Comparison of ENCODE assay signal across 14 mouse cellular contexts in the genomic region with DNA sequence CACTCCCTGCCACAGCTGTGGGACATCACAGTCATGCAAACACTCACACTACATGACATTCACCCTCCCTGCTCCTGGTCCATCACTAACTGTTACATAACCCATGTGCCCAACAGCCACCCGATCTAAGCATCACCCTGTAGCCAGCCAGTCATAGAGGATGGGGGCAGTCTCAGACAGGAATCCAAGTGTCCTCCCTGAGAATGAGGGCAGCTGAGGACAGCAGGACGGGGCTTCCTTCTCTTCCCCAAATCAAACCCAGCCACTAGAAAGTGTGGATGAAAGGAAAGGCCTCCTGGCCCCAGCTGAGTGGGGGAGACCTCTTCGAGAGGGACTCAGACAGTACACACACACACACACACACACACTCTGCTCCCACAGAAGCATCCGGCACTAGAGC. TPM values are rescaled to one million over a fixed set of nuclear protein-coding genes. Genes with fewer than 3 reads are reported as not detected.
DNase-seq lines count a peak whose midpoint lies in the region; ATAC-seq lines count a peak whose summit lies in the region.
"Had no signal": no experiment of that assay in that cellular context is flagged by ENCODE, and none has a peak within 500 bp of the region (broad histone marks: within the 10 kb centered on the region; RNA-seq: fewer than 3 reads in every experiment).

No protein-coding gene starts in this region.

- H3K4me3 ChIP-seq in heart, embryonic 10.5 days = no peak overlapping the region
- no peak overlapping the region for H3K4me3 ChIP-seq in kidney, embryonic 15.5 days (replicated peaks)
- H3K4me3 ChIP-seq in heart, embryonic 15.5 days = no peak overlapping the region
- H3K4me3 ChIP-seq: erythroblast, embryonic 14.5 days had no signal

- H3K36me3 ChIP-seq in heart, embryonic 10.5 days = peaks cover 28% of the 10 kb centered on the region
- peaks cover 6% of the 10 kb centered on the region; the same call in 1 of the 2 replicates for H3K36me3 ChIP-seq in kidney, embryonic 15.5 days
- H3K36me3 ChIP-seq in heart, embryonic 15.5 days = 0 out of 2 replicates have a peak, but pooled peaks cover 8% of the 10 kb centered on the region

- H3K9ac ChIP-seq in kidney, embryonic 15.5 days = no peak overlapping the region
- H3K9ac ChIP-seq in heart, embryonic 15.5 days = 0 out of 2 replicates have a peak overlapping the region, but pooled peaks have one; percentile 2

- peak overlapping the region; percentile 38 for H3K27ac ChIP-seq in heart, embryonic 10.5 days
- H3K27ac ChIP-seq in kidney, embryonic 15.5 days = no peak overlapping the region
- no peak overlapping the region for H3K27ac ChIP-seq in heart, embryonic 15.5 days

- H3K4me2 ChIP-seq in kidney, embryonic 15.5 days = peak overlapping the region; percentile 26
- peak overlapping the region; percentile 28 for H3K4me2 ChIP-seq in heart, embryonic 15.5 days
- H3K4me2 ChIP-seq: liver, embryonic 11.5 days had no signal

- H3K27me3 ChIP-seq in heart, embryonic 10.5 days (ENCODE audit: insufficient read depth, poor library complexity, severe bottlenecking) = no peaks in the 10 kb centered on the region
- no peaks in the 10 kb centered on the region for H3K27me3 ChIP-seq in kidney, embryonic 15.5 days
- H3K27me3 ChIP-seq in heart, embryonic 15.5 days = no peaks in the 10 kb centered on the region

- no peak for DNase-seq in heart, embryonic 10.5 days (ENCODE audit: low spot score)
- no peak for DNase-seq in heart, postnatal 10 days
- no peak for DNase-seq in kidney, adult 9 months
- DNase-seq in lung, postnatal 14 days = peak; percentile 46
- DNase-seq in ovary, adult 18-20 months (ENCODE audit: low spot score) = no peak
- DNase-seq in thymus, postnatal 14 days = no peak
- DNase-seq: adrenal gland, adult 2 months; cerebellum, adult 9-11 months; right cerebral cortex, postnatal 25 days; thymus, adult 18-20 months had no signal

- peaks cover 87% of the 10 kb centered on the region for H3K4me1 ChIP-seq in heart, embryonic 10.5 days
- H3K4me1 ChIP-seq in kidney, embryonic 15.5 days = peaks cover 82% of the 10 kb centered on the region
- H3K4me1 ChIP-seq in heart, embryonic 15.5 days (replicated peaks) = peaks cover 94% of the 10 kb centered on the region

- ATAC-seq in kidney, embryonic 15.5 days (replicated peaks; ENCODE audit: low FRiP score) = no peak
- no peak for ATAC-seq in heart, embryonic 15.5 days (replicated peaks; ENCODE audit: insufficient number of reproducible peaks, insufficient read depth, low FRiP score, low read depth)

- H3K9me3 ChIP-seq in heart, embryonic 10.5 days = no peaks in the 10 kb centered on the region
- H3K9me3 ChIP-seq in kidney, embryonic 15.5 days (replicated peaks) = no peaks in the 10 kb centered on the region
- H3K9me3 ChIP-seq in heart, embryonic 15.5 days (replicated peaks) = no peaks in the 10 kb centered on the region

- 72% methylated on average over 4 of the region's 4 CpGs for whole genome bisulfite sequencing in heart, embryonic 10.5 days
- WGBS in kidney, embryonic 15.5 days = 38% methylated on average over 4 of the region's 4 CpGs
- WGBS in heart, embryonic 15.5 days = 53% methylated on average over 4 of the region's 4 CpGs

- intact Hi-C loops in heart, postnatal 10 days (cut with DNase I) = loop anchor here (2.0 kb wide), 1 partner anchor 14 kb away; no protein-coding TSS in a partner anchor

RNA-seq across cellular contexts. Expression of gene Tmem184b, which starts 8.5 kb away (rescaled TPM):
- polyA plus RNA-seq in heart, embryonic 10.5 days (2016; fragmentation: Nextera tagmentation; extraction: Ambion mirVana) = 67.7 and 76.3 TPM in 2 replicates
- total RNA-seq in heart, postnatal 10 days (2021) = 10 to 100 TPM; 59.2 to 67.8 TPM
- polyA plus RNA-seq in kidney, embryonic 15.5 days (2015; fragmentation: Nextera tagmentation; extraction: Ambion mirVana) = 67.7 and 75.5 TPM in 2 replicates
- 58.3 and 83.8 TPM in 2 replicates for polyA plus RNA-seq in heart, embryonic 15.5 days (2015; fragmentation: Nextera tagmentation; extraction: Ambion mirVana)

RNA-seq across cellular contexts. Expression of gene Maff, which starts 48.4 kb away (rescaled TPM):
- polyA plus RNA-seq in heart, embryonic 10.5 days (2016; fragmentation: Nextera tagmentation; extraction: Ambion mirVana) = 1.6 and 2.0 TPM in 2 replicates
- total RNA-seq in heart, postnatal 10 days (2021) = 1 to 10 TPM; 4.8 to 6.0 TPM
- polyA plus RNA-seq in kidney, embryonic 15.5 days (2015; fragmentation: Nextera tagmentation; extraction: Ambion mirVana) = 3.8 and 4.4 TPM in 2 replicates
- 3.5 and 3.8 TPM in 2 replicates for polyA plus RNA-seq in heart, embryonic 15.5 days (2015; fragmentation: Nextera tagmentation; extraction: Ambion mirVana)
